Mouse (Mus musculus) urinary bladder, adult 2 months (tissue): ENCODE data around the gene Smap2. TPM values are rescaled to one million over a fixed set of nuclear protein-coding genes. Genes with fewer than 3 reads are reported as not detected.

Source experiments
- polyA plus RNA-seq: library from polyadenylated mRNA; depleted of rRNA; stranded (reverse); fragments of >200 nt; gene quantifications from 2 replicates; pipeline ENCODE4 v1.2.3, GENCODE M21; 2012; rRNA removed

The Smap2 gene
- polyA plus RNA-seq, 1 experiment = 13.5 TPM

Other genes with a start within 250 kb of the Smap2 start
- 69.4 and 76.6 TPM in 2 replicates for gene Nfyc, start 185.7 kb downstream of the Smap2 start, polyA plus RNA-seq
- gene Rims3, start 162.4 kb downstream of the Smap2 start, polyA plus RNA-seq = 0.19 and 0.28 TPM in 2 replicates
- gene Exo5, start 92.2 kb downstream of the Smap2 start, polyA plus RNA-seq = 14.6 and 15.7 TPM in 2 replicates
- gene Zfp69, start 65.5 kb downstream of the Smap2 start, polyA plus RNA-seq = 1.6 and 2.0 TPM in 2 replicates
- gene Col9a2, start 22.1 kb upstream of the Smap2 start, polyA plus RNA-seq = 0.17 and 0.21 TPM in 2 replicates
- 26.4 and 31.9 TPM in 2 replicates for gene Zmpste24, start 81.0 kb upstream of the Smap2 start, polyA plus RNA-seq
- gene Tmco2, start 92.0 kb upstream of the Smap2 start, polyA plus RNA-seq = not detected in 2 replicates
- 10.9 and 11.9 TPM in 2 replicates for gene Rlf, start 197.8 kb upstream of the Smap2 start, polyA plus RNA-seq